In the genomic region with DNA sequence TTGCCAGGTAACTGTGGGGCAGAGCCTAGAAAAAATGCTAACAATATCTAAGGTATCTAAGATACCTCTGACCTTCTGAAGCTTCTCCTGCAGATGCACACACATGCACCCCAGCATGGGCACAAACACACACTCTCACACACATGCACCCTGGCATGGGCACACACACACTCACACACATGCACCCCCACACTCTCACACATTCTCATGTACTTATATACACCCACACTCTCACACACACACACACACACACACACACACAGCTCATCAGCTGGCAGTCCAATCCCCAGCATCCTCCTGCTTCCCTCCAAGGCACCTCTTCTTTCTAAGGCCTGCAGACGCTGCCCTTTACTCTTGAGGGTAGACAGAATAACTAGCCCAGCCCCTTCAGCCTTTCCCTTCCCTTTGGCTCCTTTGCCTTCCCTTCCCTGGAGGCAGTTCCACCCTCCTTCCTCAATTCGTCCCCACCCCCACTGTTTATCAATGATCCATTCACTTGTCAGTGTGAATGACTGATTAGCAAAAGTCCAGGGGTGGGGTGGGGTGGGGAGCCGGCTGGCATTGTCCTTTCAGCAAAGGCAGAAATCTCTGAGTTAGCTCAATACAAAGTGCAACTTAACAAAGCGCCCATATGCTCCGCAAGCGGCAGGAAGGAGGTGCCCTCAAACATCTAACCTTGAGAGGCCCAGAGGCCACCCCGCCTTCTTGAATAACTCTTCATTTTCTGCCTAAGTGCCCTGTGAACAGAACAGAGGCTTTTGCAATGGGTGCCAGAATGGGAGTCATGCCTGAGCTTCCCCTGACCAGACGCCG, we compare ENCODE assay signal across 8 mouse cellular contexts.
A peak's percentile ranks its signal among the peaks of the same experiment; 100 is the strongest.
DNase-seq lines count a peak whose midpoint lies in the region; ATAC-seq and TF ChIP-seq lines count a peak whose summit lies in the region.

No protein-coding gene starts in this region.

- H3K9me3 ChIP-seq in E14TG2a.4 (ENCODE audit: low read length), result no peaks in the 10 kb centered on the region
- H3K9me3 ChIP-seq in hindbrain, embryonic 16.5 days (ENCODE audit: control insufficient read depth, low read length), result no peaks in the 10 kb centered on the region
- H3K9me3 ChIP-seq in midbrain, embryonic 10.5 days (replicated peaks), result no peaks in the 10 kb centered on the region

- ATAC-seq in hindbrain, embryonic 16.5 days, result peak; percentile 27; the same call in 1 of the 2 replicates

- TF ChIP-seq CTCF in E14TG2a.4 (conservative IDR thresholded peaks at IDR 0.05; ENCODE audit: low read length), result no peak

- WGBS in hindbrain, embryonic 16.5 days, result 9% methylated on average over 9 of the region's 9 CpGs
- 17% methylated on average over 9 of the region's 9 CpGs for WGBS in midbrain, embryonic 10.5 days

- peaks cover 80% of the 10 kb centered on the region for H3K4me1 ChIP-seq in E14TG2a.4 (replicated peaks; ENCODE audit: low read depth, low read length)
- peaks cover 6% of the 10 kb centered on the region for H3K4me1 ChIP-seq in hindbrain, embryonic 16.5 days (ENCODE audit: control insufficient read depth, insufficient read depth, low read depth, low read length)
- H3K4me1 ChIP-seq in midbrain, embryonic 10.5 days, result peaks cover 49% of the 10 kb centered on the region

- H3K36me3 ChIP-seq in E14TG2a.4 (ENCODE audit: insufficient read depth, low read length), result no peaks in the 10 kb centered on the region
- no peaks in the 10 kb centered on the region for H3K36me3 ChIP-seq in hindbrain, embryonic 16.5 days (ENCODE audit: control insufficient read depth, insufficient read depth, low read length)
- no peaks in the 10 kb centered on the region for H3K36me3 ChIP-seq in midbrain, embryonic 10.5 days

- H3K9ac ChIP-seq in hindbrain, embryonic 16.5 days (ENCODE audit: low read depth, low read length), result no peak overlapping the region

- H3K4me3 ChIP-seq in E14TG2a.4 (replicated peaks; ENCODE audit: low read length), result peak overlapping the region; percentile 45; the same call in 1 of the 2 replicates
- no peak overlapping the region for H3K4me3 ChIP-seq in hindbrain, embryonic 16.5 days (ENCODE audit: low read length)
- H3K4me3 ChIP-seq in midbrain, embryonic 10.5 days, result peak overlapping the region; percentile 32

- DNase-seq in embryo, embryonic 10 days (ENCODE audit: low spot score), result peak; percentile 70
- DNase-seq in midbrain, embryonic 10.5 days (ENCODE audit: low spot score), result peak; percentile 64
- no peak for DNase-seq in B cell, adult 2 months
- no peak for DNase-seq in thymus, postnatal 4 days
- DNase-seq in gastrocnemius, postnatal 4 days (ENCODE audit: low spot score in 2 of 2), result no peak
- no peak for DNase-seq in testis, postnatal 10 days (ENCODE audit: low spot score)

- peak overlapping the region; percentile 18; the same call in 1 of the 2 replicates for H3K4me2 ChIP-seq in hindbrain, embryonic 16.5 days (ENCODE audit: low read length)

- H3K27me3 ChIP-seq in E14TG2a.4 (ENCODE audit: insufficient read depth, low read length), result 0 out of 2 replicates have a peak, but pooled peaks cover 1% of the 10 kb centered on the region
- H3K27me3 ChIP-seq in hindbrain, embryonic 16.5 days (replicated peaks; ENCODE audit: control insufficient read depth, insufficient read depth, low read length), result no peaks in the 10 kb centered on the region; the same call in 1 of the 2 replicates
- H3K27me3 ChIP-seq in midbrain, embryonic 10.5 days (ENCODE audit: low read depth, poor library complexity, severe bottlenecking), result peaks cover 51% of the 10 kb centered on the region

- no peak overlapping the region for H3K27ac ChIP-seq in hindbrain, embryonic 16.5 days (ENCODE audit: low read depth, low read length)
- H3K27ac ChIP-seq in midbrain, embryonic 10.5 days (replicated peaks), result peak overlapping the region; percentile 78

Comparison
In these comparisons a context has a peak if more than half of its experiments do, and no peak if none do; other contexts are left out.
1. DNase-seq: peak in embryo, embryonic 10 days (single experiment) and midbrain, embryonic 10.5 days (single experiment); none in B cell, adult 2 months (0 of 2), thymus, postnatal 4 days (single experiment), gastrocnemius, postnatal 4 days (0 of 2) and testis, postnatal 10 days (single experiment).